Mouse (Mus musculus) forebrain, embryonic 11.5 days (tissue): ENCODE data around the gene Prr13. TPM values are rescaled to one million over a fixed set of nuclear protein-coding genes. Genes with fewer than 3 reads are reported as not detected.

Experiments
- ATAC-seq: fragments of 200-750 bp; cut with Nextera tagmentation; replicated peaks from 2 replicates; pipeline ENCODE4 v1.8.0; 2017; ENCODE audit warnings: moderate TSS enrichment; ENCODE audit not compliant: low FRiP score
- DNase-seq: peaks from one replicate; pipeline ENCODE4 v3.0.0-alpha.2; 2017; ENCODE audit warnings: low spot score
- H3K27ac ChIP-seq: fragments of 300-500 bp; sonication (generic); 2 replicates; pipeline ENCODE4 v1.5.1; 2014; ENCODE audit warnings: low read depth, low read length
- H3K27me3 ChIP-seq: fragments of 300-500 bp; sonication (generic); 2 replicates; pipeline ENCODE4 v1.6.1; 2014; ENCODE audit warnings: mild to moderate bottlenecking, low read length, mixed read lengths; ENCODE audit not compliant: control insufficient read depth, insufficient read depth
- H3K36me3 ChIP-seq: fragments of 300-500 bp; sonication (generic); 2 replicates; pipeline ENCODE4 v1.6.1; 2014; ENCODE audit warnings: mild to moderate bottlenecking, low read length, moderate library complexity, mixed read lengths; ENCODE audit not compliant: control insufficient read depth, insufficient read depth
- H3K4me1 ChIP-seq: fragments of 300-500 bp; sonication (generic); replicated peaks from 2 replicates; pipeline ENCODE4 v1.6.1; 2014; ENCODE audit warnings: low read length, mixed read lengths; ENCODE audit not compliant: control insufficient read depth, insufficient read depth
- H3K4me2 ChIP-seq: fragments of 300-500 bp; sonication (generic); 2 replicates; pipeline ENCODE4 v1.6.1; 2014; ENCODE audit warnings: low read depth, mild to moderate bottlenecking, low read length, moderate library complexity, mixed read lengths; ENCODE audit not compliant: severe bottlenecking
- H3K4me3 ChIP-seq: fragments of 300-500 bp; sonication (generic); 2 replicates; pipeline ENCODE4 v1.5.1; 2014; ENCODE audit warnings: low read depth, low read length
- H3K9ac ChIP-seq: fragments of 300-500 bp; sonication (generic); 2 replicates; pipeline ENCODE4 v1.6.1; 2014; ENCODE audit warnings: low read length
- H3K9me3 ChIP-seq: fragments of 300-500 bp; sonication (generic); 2 replicates; pipeline ENCODE4 v1.6.1; 2016; ENCODE audit warnings: low read length, mixed read lengths; ENCODE audit not compliant: control insufficient read depth
- WGBS: fragments of 180-500 bp; shearing (Covaris S2); extraction: QIAGEN DNeasy Blood & Tissue Kit; methylation state at CpG from one replicate; pipeline ENCODE4 v1.1.7; 2014; 5-methylcytosine and 5-hydroxymethylcytosine counted together
- polyA plus RNA-seq: library from polyadenylated mRNA; unstranded; fragments of >200 nt; fragmentation: Nextera tagmentation; extraction: Ambion mirVana; gene quantifications from 2 replicates; pipeline ENCODE4 v1.2.1, GENCODE M21; 2014

Gene Prr13
- polyA plus RNA-seq, 1 experiment from 2014 or later, result 97.2 TPM

DNA sequence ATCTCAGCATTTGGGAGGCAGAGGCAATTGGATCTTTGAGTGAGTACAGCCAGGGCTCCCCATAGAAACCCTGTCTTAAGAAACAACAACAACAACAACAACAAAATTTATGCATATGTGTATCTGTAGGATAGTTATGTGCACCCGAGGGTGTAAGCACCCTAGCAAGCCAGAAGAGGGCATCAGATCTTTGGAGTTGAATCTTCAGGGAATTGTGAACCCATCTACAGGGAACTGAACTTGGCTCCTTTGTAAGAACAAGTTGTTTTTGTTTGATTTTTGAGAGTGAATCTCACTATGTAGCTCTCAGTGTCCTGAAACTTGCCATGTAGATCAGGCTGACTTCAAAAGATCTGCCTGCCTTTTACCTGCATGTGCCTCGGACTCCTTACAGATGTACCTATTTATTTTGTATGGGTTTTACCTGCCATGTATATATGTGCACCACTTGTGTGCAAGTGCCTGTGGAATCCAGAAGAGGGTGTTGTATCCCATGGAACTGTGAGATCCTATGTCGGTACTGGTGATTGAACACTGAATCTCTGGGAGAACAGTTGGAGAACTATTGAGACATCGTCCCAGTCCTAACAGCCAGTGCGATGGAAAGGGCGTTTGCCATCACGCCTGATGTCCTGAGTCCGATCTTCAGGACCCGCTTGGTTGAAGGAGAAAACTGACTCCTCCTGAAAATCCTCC is 10.0 kb downstream of the Prr13 start:
- no peaks in the 10 kb centered on the region for H3K27me3 ChIP-seq
- H3K4me3 ChIP-seq, result no peak overlapping the region
- ATAC-seq (no peak), DNase-seq (no peak)
- H3K36me3 ChIP-seq, result no peaks in the 10 kb centered on the region
- H3K27ac ChIP-seq, result no peak overlapping the region
- no peaks in the 10 kb centered on the region for H3K9me3 ChIP-seq
- no peaks in the 10 kb centered on the region for H3K4me1 ChIP-seq
- no peak overlapping the region for H3K9ac ChIP-seq
- H3K4me2 ChIP-seq, result no peak overlapping the region
- WGBS, result 97% methylated on average over 9 of the region's 9 CpGs

DNA sequence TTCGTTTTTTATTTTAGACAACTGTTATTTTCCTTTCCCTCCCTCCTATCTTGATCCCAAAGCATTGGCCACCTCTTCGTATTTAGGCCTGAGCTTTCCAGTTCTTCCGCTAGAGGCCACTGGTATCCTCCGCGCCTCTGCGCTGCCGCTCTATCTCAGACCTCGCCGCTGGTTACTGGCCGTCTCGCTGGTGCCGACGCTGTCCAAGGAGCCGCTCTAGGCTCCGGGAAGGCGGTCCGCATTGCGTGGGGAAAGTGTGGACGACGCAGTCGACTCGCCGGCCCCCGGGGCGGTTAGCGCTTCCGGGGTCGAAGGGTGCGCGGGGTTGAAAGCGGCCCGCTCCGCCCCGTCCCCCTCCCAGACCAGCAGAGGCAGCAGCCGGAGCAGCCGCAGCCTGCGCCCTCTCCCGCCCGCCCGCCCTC is 11.4 kb downstream of the Prr13 start, which contains the start of gene Pcbp2:
Gene Pcbp2, plus strand, starts transcription at position 357 of the 422 bp plus-strand sequence.
- H3K27ac ChIP-seq, result peak within 1 kb of the TSS; percentile 96
- H3K9ac ChIP-seq, result peak within 1 kb of the TSS; percentile 93
- ATAC-seq (peak; percentile 99), DNase-seq (peak; percentile 99)
- peaks cover 3% of the 10 kb centered on the region for H3K36me3 ChIP-seq
- H3K4me1 ChIP-seq, result no peaks in the 10 kb centered on the region
- no peaks in the 10 kb centered on the region for H3K27me3 ChIP-seq
- H3K9me3 ChIP-seq, result no peaks in the 10 kb centered on the region
- peak within 1 kb of the TSS; percentile 76 for H3K4me3 ChIP-seq
- H3K4me2 ChIP-seq, result peak within 1 kb of the TSS; percentile 58
- under 1% methylated on average over 35 of the region's 40 CpGs for WGBS

DNA sequence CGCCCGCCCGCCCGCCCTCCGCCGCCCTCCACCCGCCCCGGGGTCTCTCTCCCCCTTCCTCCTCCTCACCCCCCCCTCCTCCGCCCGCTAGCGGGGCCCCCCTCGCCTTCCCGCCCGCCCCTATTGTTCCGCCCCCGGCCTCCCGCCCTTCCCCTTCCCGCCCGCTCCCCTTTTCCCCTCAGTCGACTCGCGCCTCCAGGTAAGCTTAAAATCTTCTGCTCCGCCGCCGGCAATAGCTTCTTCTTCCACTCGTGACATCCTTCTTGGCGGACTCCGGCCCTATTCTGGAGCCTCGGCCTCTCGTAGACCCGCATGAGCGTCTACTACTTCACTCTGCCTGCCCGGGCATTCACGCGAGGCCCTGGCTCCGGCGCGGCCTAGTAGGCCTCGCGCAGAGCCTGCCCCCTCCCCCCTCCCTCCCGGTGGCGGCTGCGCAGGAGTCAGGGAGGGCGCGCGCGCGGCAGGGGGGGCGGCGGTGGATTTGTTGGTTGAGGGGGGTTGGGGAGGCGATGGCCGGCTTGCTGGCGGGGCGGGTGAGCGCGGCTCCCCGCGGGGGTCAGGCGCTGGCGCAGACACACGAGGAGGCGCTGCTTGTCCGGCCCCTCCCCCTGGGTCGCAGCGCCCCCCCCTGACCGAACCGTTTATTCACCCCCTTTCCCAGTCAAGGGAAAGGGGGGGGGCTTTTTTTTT is 11.9 kb downstream of the Prr13 start:
- no peaks in the 10 kb centered on the region for H3K4me1 ChIP-seq
- H3K9me3 ChIP-seq, result no peaks in the 10 kb centered on the region
- peak overlapping the region; percentile 76 for H3K4me3 ChIP-seq
- peak overlapping the region; percentile 96 for H3K27ac ChIP-seq
- H3K4me2 ChIP-seq, result peak overlapping the region; percentile 58
- peak overlapping the region; percentile 93 for H3K9ac ChIP-seq
- ATAC-seq (peak; percentile 67), DNase-seq (peak; percentile 94)
- under 1% methylated on average over 50 of the region's 67 CpGs for WGBS
- H3K27me3 ChIP-seq, result no peaks in the 10 kb centered on the region
- H3K36me3 ChIP-seq, result peaks cover 3% of the 10 kb centered on the region

DNA sequence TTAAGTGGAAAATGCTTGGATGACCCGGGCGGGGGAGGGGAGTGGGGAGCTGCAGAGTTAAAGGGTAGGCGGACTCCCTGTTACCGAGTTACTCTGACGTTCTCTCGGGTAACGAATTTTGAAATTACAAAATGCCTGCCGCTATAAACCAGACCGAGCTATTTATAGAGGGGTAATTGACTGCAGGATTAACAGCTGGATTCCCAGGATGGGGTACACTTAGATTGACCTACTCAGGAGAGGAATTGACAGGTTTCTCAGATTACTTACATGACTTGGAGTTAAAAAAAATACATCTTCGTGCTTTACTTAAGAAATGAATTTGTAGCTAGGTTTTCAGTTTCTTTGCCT is 12.4 kb downstream of the Prr13 start:
- H3K4me3 ChIP-seq, result peak overlapping the region; percentile 76
- H3K9ac ChIP-seq, result peak overlapping the region; percentile 93
- 1% methylated on average over 10 of the region's 10 CpGs for WGBS
- ATAC-seq (no peak), DNase-seq (no peak)
- H3K9me3 ChIP-seq, result no peaks in the 10 kb centered on the region
- H3K27ac ChIP-seq, result peak overlapping the region; percentile 96; the same call in 1 of the 2 replicates
- H3K4me2 ChIP-seq, result peak overlapping the region; percentile 58
- no peaks in the 10 kb centered on the region for H3K27me3 ChIP-seq
- peaks cover 7% of the 10 kb centered on the region for H3K36me3 ChIP-seq
- H3K4me1 ChIP-seq, result no peaks in the 10 kb centered on the region

DNA sequence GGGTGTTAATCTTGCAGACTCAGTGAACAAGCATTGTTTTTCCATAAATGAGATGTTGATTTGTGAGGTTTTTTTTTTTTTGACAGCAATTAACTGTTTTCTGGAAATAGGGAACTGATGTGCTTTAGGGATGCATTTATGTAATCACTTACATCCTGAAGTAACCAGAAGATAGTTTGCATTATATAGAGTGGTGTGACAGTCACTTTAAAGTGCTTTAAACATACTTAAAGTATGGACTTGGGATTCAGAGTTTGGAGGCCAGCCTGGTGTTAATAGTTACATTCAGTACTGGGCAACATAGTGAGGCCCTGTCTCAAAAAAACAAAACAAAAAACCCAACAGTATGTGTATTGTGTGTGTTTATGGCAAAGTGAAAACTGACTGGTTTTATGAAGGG is 12.9 kb downstream of the Prr13 start:
- Histone ChIP-seq H3K4me1 (no peaks in the 10 kb centered on the region), H3K36me3 (peaks cover 11% of the 10 kb centered on the region), H3K4me3 (peak overlapping the region; percentile 76), H3K27ac (no peak overlapping the region), H3K9me3 (no peaks in the 10 kb centered on the region), H3K9ac (no peak overlapping the region), H3K27me3 (no peaks in the 10 kb centered on the region), H3K4me2 (peak overlapping the region; percentile 58)
- ATAC-seq (no peak), DNase-seq (no peak)

DNA sequence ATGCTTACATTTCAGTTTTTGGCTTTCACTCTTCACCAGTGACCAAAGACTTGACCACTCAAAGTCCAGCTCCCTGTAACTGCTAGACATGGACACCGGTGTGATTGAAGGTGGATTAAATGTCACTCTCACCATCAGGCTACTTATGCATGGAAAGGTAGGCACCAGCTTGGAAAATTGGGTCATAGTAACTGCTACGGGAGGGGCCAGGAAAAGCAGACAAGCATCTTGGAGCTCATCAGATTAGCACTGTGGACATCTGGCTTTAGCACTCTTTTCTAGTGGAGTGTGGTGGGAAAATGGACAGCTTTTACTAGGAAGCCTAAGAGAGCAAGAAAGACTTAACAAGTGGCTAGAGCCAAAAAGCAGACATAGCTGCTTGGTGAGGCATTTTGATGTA is 14.4 kb downstream of the Prr13 start:
- WGBS, result 79% methylated on average over 2 of the region's 2 CpGs
- Histone ChIP-seq H3K4me3 (no peak overlapping the region), H3K36me3 (peaks cover 15% of the 10 kb centered on the region), H3K9me3 (no peaks in the 10 kb centered on the region), H3K4me1 (no peaks in the 10 kb centered on the region), H3K9ac (no peak overlapping the region), H3K4me2 (no peak overlapping the region), H3K27ac (no peak overlapping the region), H3K27me3 (no peaks in the 10 kb centered on the region)
- DNase-seq (no peak), ATAC-seq (no peak)

DNA sequence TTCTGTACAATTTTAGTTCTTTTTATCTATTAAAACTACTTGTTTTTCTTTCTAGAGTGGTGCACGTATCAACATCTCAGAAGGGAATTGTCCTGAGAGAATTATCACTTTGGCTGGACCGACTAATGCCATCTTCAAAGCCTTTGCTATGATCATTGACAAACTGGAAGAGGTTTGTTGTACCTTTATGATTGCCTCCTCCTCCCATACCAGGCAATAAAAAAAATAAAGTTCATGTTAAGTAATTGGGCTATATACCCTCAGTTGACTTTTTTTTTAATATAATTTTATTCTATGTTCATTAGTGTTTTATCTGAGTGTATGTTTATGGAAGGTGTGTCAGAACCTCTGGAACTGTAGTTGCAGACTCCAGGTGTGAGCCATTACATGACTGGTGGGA is 15.7 kb downstream of the Prr13 start:
- DNase-seq (no peak), ATAC-seq (no peak)
- Histone ChIP-seq H3K4me1 (no peaks in the 10 kb centered on the region), H3K4me2 (no peak overlapping the region), H3K27me3 (no peaks in the 10 kb centered on the region), H3K9me3 (no peaks in the 10 kb centered on the region), H3K9ac (no peak overlapping the region), H3K27ac (no peak overlapping the region), H3K36me3 (peaks cover 21% of the 10 kb centered on the region), H3K4me3 (no peak overlapping the region)
- WGBS, result 97% methylated on average over 2 of the region's 2 CpGs

DNA sequence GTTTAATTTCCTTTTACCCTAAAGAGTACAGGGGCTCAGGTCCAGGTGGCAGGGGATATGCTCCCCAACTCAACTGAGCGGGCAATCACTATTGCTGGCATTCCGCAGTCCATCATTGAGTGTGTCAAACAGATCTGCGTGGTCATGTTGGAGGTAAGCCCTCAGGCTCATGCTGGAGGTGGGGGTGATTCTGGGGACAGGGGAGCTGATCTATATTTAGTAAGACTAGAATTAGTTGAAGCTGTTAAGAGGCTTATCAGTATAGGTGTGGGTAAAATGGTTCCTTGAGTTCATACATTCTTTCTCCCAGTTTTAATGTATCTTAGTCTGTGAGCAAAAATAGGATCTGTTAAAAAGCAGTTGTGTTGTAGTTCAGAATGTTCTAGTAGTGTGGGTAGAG is 24.3 kb downstream of the Prr13 start:
- no peaks in the 10 kb centered on the region for H3K27me3 ChIP-seq
- H3K9me3 ChIP-seq, result no peaks in the 10 kb centered on the region
- H3K9ac ChIP-seq, result no peak overlapping the region
- H3K4me1 ChIP-seq, result no peaks in the 10 kb centered on the region
- H3K4me3 ChIP-seq, result no peak overlapping the region
- ATAC-seq, result no peak
- H3K4me2 ChIP-seq, result no peak overlapping the region
- DNase-seq, result no peak
- no peak overlapping the region for H3K27ac ChIP-seq
- 95% methylated on average over 3 of the region's 3 CpGs for WGBS
- H3K36me3 ChIP-seq, result peaks cover 31% of the 10 kb centered on the region

DNA sequence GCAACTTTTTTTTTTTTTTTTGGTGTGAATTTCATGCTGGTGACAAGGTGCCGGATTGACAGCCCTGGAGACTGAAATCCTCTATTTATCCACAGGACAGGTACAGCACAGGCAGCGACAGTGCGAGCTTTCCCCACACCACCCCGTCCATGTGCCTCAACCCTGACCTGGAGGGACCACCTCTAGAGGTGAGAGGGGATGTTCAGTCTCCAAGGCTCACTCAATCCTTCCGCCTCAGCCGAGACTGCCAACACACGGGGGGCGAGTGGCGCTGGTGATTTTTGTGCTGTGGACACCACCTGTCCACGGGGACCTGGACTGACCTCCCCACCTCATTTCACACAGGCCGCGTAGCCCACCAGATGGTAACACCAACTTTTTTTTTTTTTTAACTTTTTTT is 27.0 kb downstream of the Prr13 start:
- 93% methylated on average over 12 of the region's 12 CpGs for WGBS
- H3K36me3 ChIP-seq, result peaks cover 39% of the 10 kb centered on the region
- ATAC-seq, result no peak

More for the DNA sequence above, 27.0 kb downstream of the Prr13 start:
- Histone ChIP-seq H3K4me1 (no peaks in the 10 kb centered on the region), H3K9me3 (no peaks in the 10 kb centered on the region), H3K27me3 (no peaks in the 10 kb centered on the region), H3K9ac (no peak overlapping the region), H3K4me3 (no peak overlapping the region), H3K4me2 (no peak overlapping the region), H3K27ac (no peak overlapping the region)
- no peak for DNase-seq
